Mouse (Mus musculus) heart, adult 2 months (tissue): ENCODE results near the gene Zcchc18.

ENCODE experiments used
- CTCF ChIP-seq: fragments of 200-600 bp; IDR thresholded peaks from 2 replicates; pipeline ENCODE4 v1.8.1; 2022; ENCODE audit warnings: antibody characterized with exemption, mild to moderate bottlenecking, moderate library complexity
- EP300 ChIP-seq: fragments of 200-500 bp; IDR thresholded peaks from 2 replicates; pipeline ENCODE4 v1.6.1; 2011; ENCODE audit warnings: low read depth, low read length, control low read depth; ENCODE audit not compliant: insufficient read depth
- POLR2A ChIP-seq: fragments of 200-500 bp; IDR thresholded peaks from 2 replicates; pipeline ENCODE4 v1.6.1; 2011; ENCODE audit warnings: mild to moderate bottlenecking, low read depth, low read length, control low read depth; ENCODE audit not compliant: insufficient read depth

DNA sequence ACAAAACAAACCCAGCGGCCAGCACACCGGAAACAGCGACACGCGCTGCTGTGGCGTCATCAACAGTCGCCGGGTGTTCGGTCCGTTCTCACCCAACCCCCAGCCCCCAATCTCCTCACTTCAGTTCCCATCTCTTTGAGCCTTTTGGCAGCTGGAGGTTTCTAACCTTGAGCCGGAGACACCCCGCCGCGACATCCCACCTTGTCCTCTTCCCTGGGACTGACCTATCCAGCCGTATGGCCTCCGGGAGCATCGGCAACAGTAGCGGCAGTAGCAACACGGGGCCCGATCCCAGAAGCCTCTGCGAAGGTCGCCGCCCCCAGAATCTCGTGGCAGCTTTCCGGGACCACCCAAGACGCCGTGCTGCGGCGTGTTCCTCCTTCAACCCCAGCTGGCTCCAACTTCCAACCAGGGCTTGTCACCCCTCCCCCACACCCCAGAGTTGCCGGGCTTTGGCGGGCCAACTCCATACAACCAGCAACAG, 45.1 kb downstream of the Zcchc18 start, which contains the start of gene Slc25a53:
- no peak for TF ChIP-seq CTCF
- TF ChIP-seq POLR2A: peak; percentile 10; the same call in 1 of the 2 replicates
- TF ChIP-seq EP300: no peak
